Mouse (Mus musculus): ENCODE measurements at regions not wholly inside any gene's neighbourhood (a gene's known extent, or its start where the extent isn't known, plus 50 kb on each side); places are given as distances from the start of the nearest gene placed in this dataset.

GRCm38 (mm10) chr10:26484311-26484710, 108.5 kb upstream of the L3mbtl3 start:
- TF ChIP-seq CTCF (IDR thresholded peaks at IDR 0.05; ENCODE audit: low read depth) (no peak), EP300 (IDR thresholded peaks at IDR 0.05; ENCODE audit: low read depth) (no peak)

Data from liver, embryonic 14.5 days (tissue).